Mouse (Mus musculus) urinary bladder, postnatal 36 days (tissue): ENCODE measurements around the gene Lmf1.

ENCODE experiments used
- DNase-seq, 2 experiments: peaks; one replicate each; pipeline ENCODE4 v3.0.0; 2022; ENCODE audit warnings: low spot score in 2 of 2, mixed read lengths in 1 of 2

Lmf1 gene

DNA sequence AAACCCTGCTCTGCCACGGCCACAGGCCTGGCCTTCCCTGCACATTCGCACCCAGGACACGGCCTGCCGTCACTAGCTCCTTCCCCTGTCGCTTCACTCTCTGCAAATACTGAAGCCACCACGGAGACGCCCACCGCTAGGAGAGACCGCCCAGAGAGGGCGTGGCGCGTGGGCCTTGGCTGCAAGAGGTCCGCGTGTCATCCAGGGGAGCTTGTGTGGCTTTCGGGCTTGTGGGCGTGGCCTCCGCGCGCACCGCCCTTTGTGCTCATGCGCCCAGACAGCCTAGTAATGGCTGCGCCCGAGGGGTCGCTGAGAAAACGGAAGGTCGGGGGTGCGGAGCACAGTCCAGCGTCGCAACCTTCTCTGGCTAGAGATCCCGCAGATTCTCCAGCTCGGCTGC, at the start of gene Lmf1:
TSS of gene Lmf1 (plus strand) at position 166 of the 400 bp plus-strand sequence.
- DNase-seq: peak; percentile 91 to 97

DNA sequence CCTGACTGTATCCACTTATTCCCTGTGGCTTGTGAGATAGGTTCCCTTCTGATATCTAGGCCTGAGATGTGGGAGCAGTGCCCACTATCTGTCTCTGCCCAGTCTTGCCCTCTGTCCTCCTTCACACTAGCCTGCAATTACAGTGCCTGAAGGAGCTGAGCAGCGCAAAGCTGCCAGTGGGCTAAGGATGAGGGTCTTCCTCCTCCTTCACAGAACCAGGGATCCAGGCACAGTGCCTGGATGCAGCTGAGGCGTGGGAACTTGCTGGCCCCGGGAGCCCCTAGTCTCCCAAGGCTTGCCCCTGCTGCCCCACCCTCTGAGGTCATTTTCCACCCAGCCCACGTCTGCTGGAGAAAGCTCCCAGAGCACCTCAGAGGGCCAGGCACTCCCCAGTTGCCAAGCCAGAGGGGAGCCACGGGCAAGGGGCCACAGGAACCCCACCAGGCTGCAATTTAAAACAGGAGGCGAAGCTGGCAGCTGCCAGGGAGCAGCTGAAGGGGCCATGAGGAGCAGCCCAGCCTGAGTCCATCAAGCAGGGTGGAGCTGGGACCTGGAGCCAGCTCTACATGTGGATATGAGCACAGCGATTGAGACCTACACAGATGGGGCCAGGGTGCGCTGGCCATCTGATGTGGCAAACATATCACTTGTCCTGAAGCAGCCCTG, 48.4 kb upstream of the Lmf1 start:
- no peak for DNase-seq

DNA sequence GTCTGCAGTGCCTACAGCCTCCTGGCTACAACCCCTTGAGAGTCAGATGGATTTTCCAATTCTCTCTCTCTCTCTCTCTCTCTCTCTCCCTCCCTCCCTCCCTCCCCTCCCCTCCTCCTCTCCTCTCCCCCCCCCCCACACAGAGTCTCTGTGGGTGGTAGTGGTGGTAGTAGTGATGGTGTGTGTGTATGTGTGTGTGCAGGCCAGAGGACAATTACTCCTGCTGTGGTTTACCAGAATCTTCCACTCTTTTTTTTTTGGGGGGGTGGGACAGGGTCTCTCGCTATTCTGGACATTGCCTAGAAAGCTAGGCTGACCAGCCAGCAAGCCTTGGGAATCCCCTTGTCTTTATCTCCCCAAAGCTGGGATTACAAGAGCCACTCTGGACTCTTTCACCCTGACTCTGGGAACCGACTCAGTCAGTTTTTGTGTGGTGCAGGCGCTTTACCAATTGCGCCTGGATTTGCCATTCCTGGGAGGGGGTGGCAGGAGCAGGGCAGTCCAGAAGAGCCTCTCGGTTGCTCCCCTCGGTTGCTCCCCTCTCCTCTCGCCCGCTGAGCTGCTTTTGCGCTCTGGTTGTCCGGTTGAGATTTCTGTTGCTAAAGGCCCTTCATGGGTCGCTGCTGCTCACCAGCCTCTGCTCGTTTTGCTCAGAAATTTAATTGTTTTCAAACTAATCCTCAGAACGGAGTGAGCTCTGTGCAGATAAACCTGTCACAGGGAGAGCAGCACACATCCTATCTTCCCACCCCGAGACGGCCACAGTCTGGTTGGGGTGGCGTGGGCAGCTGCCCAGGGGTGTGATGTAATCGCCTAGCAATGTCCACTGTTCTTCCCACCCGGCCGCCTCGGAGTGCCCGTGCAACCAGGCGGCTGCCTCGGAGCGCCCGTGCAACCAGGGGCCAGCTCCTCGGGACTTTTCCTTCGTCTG, 39.7 kb upstream of the Lmf1 start:
- DNase-seq: peak; percentile 30 to 39

DNA sequence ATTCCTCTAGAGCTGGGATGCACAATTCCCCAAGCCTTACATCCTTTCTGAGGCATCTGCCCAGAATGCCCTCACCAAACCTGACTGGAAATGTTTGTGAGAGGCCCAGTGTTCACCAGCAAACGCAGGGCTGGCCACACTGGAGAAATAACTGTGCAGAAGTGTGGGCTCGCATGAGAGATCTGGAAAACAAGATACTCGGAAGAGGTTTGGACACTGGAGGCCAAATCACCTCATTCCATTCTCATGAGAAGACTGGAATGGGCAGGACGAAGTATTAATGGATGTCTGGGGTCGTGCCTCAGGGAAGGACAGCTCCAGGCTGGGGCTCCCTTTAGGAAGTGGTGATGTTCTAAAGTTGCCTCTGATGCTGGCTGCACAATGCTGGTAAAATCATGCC, 38.2 kb upstream of the Lmf1 start:
- no peak for DNase-seq

DNA sequence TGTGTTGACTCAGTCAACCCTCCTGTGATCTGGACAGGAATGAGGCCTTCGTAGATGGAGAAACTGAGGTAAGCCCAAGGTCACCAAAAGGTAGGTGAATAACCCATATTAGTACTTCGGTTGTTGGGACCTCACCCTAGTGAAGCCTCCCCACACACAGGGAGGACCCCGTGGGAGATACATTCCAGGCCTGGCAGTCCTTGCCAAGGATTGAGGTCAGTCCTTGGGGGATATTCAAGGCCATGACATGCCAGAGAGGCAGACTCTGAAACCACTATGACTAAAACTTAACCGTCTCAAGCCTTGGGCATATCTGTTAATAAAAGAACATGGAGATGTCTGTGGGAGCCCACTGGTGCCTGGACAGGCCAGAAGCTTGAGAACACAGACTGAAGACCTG, 37.1 kb upstream of the Lmf1 start:
- DNase-seq: no peak

DNA sequence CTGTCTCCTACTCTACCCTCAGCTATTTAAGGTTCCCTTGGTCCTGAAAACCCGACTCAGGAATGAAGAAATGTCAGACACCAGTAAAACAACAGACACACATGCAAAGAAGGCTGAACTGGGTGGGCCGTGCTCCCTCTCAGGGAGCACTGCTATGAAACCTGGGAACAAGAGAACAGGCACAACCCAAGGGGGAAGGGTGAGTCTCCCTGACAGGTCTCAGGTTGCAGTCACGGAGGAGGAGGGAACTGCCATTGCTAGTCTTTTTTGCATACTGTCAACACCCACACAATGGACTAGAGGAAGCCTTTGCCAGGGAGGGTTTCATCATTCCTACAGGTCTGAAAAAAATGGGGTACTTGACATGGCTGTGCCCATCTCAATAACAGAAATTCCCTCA, 31.9 kb upstream of the Lmf1 start:
- no peak for DNase-seq

DNA sequence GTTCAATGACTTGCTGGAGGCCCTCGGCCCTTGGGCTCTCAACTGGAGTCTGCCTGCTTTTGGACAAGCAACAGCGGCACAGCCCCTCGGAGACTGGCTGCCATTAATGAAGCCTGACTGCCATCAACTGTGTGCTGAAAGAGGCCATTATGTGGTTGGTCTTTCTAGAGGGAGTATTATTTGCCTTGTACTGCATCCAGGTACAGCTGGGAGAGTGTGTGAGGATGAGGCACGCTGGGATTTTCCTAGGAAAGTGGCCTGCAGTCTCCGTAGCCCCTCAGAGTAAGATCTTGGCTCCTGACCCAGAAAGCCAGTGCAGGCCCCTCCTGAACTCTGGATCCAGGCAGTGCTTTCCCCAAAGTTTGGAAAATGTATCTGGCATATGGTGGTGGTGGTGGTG, 28.9 kb upstream of the Lmf1 start:
- no peak for DNase-seq

DNA sequence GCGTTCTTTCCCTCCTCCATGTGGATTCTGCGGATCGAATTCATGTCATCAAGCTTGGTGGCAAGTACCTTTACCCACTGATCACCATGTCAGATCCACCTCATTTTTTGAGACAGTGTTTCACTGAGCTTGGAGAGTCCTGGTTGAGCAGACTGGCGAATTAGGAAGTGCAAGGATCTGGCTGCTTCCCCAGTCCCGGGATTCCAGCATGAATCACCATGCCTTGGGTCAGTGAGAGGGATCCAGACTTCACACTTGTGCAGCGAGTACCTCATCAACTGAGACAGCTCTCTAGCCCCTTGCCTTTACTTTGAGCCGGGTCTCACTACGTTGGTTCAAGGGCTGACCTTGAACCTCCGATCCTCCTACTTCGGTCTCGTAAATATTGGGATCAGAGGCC, 27.6 kb upstream of the Lmf1 start:
- no peak for DNase-seq

DNA sequence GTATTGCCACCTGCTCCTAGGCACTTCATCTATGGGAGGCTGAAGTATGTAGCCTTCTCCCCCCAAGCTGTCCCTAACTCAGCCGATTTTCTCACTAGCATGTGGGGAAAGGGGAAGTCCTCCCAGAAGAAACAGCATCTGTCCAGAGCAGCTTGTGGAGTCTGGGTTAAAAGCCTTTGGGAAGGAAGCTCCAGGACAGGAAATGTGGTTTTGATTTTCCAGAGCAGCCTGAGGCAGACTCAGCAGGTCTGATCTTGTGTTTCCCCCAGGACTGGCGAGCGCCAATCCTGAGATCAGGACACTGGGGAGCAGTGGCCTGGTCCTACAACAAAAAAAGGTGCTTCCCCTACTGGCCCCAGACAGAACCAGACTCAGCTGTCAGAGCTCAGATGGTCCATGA, 23.7 kb upstream of the Lmf1 start:
- no peak for DNase-seq

DNA sequence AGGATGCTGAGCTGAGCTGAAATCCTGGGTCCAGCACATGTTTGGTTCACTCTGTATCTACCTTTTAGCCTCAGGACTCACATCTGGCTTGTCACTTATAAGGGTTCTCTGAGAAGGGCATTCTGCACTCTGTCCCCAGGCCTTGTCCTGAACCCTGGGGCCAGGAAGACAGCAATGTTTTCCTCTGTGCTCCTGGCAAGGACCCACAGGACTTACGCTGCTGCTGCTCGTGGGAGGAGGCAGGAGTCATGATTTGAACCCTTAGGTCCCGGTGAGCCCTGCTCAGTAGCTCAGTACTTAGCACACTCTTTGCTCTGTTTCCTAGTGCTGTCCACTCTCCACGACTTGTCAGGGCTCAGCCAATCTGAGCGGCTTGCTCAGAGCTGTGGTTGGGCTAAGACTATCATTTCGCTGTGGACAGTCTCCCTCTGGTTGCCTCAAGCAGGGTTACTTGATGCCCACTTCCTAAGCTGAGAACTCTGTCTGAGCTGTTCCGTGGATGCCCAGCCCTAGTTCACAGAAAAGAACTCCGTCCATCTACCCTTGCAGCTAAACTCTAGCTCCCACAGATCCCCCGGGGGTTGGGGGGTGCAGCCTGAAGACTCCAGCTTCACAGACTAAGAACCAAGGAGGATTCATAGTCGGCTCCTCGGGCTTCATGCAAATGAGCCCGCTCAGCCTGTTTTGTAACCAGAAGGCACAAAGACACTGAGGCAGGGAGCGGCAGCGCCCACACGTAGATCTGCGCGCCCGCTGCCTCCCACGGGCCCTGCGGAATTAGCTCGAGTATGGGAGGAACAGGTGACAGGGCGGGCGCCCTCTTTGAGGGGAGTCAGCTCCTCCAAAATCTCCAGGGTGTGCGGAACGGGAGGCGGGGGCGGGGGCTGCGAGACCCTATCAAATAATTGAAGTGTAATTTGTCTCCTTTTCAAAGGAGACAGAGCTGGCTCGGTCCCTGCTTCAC, 22.9 kb upstream of the Lmf1 start:
- DNase-seq: no peak

DNA sequence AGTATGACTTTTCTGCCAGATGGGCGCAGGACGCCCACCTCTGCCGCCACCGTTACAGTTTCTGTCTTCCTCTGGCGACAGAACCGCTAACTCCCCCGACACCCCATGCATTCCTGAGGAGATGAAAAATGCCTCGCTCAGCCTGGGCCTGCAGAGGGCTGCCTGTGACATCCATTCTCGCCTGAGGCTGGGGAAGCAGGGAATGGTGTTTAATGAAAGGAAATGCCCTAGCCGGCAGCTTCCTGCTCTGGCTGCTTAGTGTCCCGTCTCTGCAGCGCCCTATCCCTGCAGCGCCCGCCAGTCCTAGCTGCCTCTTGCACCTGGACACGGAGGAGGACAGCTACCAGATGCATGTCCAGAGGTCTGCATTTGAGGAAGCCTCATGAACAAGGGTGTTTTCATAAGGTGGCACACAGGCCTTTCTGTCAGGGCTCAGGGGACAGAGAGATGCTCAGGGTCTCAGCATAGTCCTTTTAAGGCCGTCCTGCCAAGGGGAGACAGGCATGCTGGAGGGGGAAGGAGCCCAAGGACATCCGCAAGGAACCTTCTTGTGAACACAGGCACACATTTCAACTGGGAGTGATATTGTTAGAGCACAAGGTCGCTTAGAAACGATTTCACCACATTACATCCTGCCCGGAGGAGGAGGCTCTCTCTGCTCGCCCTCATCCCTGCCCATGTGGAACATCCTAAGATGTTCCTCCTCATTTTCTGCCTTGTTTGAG, 22.1 kb upstream of the Lmf1 start:
- DNase-seq: no peak

DNA sequence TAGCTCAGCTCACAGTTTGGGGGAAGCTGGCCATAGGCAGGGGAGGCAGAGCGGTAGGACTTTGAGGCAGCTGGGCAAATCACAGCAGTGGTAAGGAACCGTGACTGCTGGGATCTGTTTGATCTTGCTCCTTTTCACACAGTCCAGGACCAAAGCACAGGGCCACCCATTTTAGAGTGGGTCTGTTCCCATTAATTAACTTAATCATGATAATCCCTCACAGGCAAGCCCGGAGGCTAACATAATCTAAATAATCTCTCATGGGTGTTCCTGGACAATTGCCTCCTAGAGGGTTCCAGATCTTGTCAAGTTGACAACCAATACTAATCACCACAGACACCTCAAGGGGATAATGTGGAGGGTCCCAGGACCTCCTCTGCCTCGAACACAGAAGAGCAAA, 19.3 kb upstream of the Lmf1 start:
- DNase-seq: no peak

DNA sequence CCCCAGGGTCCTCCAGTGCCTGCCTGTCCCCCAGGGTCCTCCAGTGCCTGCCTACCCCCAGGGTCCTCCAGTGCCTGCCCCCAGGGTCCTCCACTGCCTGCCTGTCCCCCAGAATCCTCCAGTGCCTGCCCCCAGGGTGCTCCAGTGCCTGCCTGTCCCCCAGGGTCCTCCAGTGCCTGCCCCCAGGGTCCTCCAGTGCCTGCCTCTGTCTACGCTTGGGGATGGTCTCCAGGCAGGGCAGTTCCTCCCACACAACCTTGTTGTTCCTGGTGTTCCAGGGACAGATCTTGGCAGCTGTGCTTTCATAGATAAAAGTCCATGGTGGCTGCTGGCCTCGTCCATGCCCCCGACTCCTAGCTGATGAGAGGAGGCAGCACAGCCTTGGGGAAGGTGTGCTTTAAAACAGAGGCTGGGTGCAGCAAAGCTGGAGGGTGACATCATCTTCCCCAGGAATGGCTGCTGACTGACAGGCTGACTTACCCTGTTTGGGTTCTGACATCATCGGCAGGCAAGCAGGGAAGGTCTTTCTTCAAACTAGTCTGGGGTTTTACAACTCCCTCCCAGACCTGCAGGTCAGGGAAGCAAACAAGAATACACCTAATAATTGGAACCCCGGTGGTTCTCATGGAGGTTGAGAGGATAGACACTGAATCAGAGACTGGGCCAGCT, 18.2 kb upstream of the Lmf1 start:
- no peak for DNase-seq

DNA sequence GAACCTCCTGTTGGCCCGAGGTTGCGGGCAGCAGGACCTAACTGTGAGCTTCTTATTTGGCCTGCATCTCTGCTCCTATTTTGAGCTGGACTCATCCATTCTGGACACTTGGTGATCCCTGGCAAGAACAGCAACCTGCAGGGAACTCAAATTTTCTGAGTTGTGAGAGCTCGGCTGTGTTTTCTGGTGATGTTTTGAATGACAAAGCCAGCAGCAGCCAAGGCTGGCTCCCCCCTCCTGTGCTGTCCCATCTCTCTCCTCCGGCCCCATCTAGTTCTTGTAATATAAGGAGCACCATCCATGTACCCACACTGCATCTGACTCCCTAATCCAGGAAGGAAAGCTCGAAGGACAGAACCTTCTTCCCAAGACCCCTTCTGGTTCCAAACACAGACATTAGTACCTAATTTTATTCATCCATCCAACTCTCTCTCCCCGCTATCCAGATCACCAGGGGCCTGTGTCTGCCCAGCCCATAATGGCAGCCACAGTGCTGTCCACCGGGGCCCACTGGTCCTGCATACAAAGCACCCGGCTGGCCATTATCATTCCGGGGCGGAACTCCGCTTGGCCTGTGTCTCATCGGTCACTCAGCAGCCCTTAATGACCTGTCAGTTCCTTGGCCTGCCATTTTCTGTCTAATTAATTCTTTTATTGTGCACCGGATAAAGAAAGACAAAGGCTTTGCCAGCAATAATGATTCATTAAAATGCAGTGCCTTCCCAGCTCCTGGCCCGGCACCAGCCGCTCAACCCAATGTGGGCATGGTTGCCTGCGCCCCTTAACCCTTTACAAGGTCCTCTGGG, 17.5 kb upstream of the Lmf1 start:
- DNase-seq: no peak

DNA sequence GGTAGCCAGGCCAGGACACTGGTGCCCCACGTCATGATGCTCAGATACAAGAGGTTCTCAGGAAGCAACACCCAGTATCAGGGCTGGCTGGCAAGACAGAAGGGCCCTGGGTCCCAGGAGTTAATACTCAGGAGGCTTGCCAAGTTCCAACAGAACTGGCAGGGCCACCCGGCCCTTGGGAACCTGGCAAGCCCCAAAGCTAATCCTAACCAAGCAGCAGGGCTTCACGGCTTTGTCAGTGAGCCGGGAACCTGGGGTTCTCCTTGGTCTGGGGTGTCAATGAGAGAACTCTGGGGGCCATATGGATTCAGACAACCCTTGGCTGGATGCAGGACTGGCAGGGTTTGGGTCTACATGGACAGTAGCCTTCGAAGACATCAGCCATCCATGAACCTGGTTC, 14.4 kb upstream of the Lmf1 start:
- no peak for DNase-seq

DNA sequence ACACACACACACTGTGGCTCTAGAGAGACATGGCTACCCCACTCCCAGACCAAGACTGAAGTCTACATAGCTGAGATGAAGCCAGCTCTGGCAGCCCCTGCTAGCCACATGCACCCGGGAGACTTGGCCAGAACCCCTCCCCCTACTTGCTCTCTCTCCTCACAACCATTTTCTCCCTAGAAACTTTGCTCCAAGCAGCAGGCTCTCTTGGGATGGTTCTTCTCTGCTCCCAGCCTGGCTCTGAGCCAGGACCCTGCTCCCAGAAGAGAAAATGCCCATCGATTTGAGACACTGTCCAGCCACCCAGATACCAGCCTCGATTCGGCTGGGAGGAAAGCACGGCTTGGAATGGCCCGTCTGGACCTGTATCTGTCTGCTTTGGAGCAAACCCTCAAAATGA, 13.6 kb upstream of the Lmf1 start:
- DNase-seq: no peak

DNA sequence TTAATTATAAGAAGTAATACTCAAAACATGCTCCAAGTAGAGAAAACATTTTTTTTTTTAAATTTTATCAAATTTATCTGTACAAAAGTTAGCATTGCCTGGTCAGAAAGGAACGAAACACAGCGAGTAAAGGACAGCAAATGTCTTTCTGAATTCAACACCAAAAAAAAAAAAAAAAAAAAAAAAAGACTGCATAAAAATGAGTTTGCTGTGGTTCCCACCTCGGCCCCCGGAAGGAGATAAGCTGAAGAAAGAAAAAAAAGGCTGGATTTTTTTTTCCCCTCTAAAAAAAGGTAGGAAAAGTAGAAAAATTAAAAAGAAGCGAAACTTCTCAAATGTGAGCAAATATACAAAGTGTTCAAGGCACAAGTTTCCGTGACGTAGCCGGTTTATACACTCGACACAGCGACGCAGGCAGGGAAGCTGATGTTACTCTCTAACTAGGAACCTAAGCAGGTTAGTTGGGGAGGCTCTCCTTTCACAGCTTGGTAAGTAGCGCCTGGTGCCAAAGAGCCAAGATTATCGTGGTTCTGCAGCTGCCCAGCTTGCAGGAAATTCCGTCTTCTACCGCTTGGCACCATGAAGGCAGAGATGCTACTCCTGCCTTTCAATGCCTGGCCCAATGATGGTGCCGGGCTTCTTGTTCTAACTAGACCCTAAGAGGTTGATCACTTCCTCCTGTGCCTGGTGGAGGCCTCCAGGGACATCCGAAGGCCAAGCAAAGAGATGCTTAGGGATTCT, 12.9 kb upstream of the Lmf1 start:
- no peak for DNase-seq

DNA sequence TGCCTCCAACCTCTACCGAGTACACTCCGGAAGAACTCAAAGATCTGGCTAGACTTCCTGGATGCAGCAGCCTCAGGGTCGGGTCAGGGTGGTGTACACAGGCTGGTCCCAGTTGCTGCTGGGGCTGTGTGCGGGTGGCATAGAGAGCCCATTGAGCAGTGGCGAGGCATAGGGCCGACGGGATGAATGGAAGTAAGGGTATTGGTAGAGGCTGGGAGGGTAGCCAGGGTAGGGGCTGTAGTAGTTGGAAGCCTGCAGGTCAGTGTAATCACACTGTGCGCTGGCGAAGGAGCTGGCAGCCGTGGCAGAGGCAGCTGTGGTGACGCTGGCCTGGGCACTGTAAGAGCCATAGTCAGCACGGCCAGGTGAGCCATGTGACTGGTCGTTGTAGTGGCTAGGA, 11.6 kb upstream of the Lmf1 start:
- DNase-seq: no peak

DNA sequence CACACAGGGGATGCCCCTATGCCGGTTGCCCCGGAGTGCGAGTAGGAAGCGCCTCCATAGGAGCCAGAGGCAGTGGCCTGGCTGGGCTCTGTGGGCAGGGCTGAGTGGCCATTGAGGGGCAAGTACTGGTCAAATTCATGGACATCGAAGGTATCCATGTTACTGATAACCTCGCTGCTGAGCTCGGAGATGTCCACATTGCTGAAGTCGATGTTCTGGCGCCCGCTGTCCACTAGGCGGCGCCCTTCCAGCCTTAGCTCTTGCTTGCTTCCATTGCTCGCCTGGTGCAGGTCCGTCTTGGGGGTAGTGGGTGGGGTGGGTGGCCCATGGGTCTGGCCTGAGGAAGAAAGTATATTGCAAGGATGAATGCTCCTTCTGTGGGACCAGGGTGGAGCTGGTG, 11.1 kb upstream of the Lmf1 start:
- DNase-seq: peak; percentile 33 to 42
